Mouse (Mus musculus) cortical plate, adult 2 months (tissue): Measurements from ENCODE around the gene Zbtb24. TPM values are rescaled to one million over a fixed set of nuclear protein-coding genes. Genes with fewer than 3 reads are reported as not detected.
"Not testable (repeated sequence)": the region's sequence is repeated elsewhere in the genome, so short reads cannot be mapped to it uniquely, and the experiment has no call there.

ENCODE experiments used
- H3K27ac ChIP-seq: fragments of 200-500 bp; 2 replicates; pipeline ENCODE4 v1.5.1; 2012; ENCODE audit warnings: low read length, control low read depth, inconsistent platforms; ENCODE audit not compliant: insufficient read depth
- H3K4me1 ChIP-seq: fragments of 200-500 bp; 2 replicates; pipeline ENCODE4 v1.6.1; 2011; ENCODE audit warnings: low read length; ENCODE audit not compliant: control insufficient read depth, insufficient read depth
- H3K4me3 ChIP-seq: fragments of 200-500 bp; 2 replicates; pipeline ENCODE4 v1.5.1; 2011; ENCODE audit warnings: mild to moderate bottlenecking, low read length, control low read depth; ENCODE audit not compliant: insufficient read depth
- CTCF ChIP-seq: fragments of 200-500 bp; IDR thresholded peaks from 2 replicates; pipeline ENCODE4 v1.5.1; 2011; ENCODE audit warnings: mild to moderate bottlenecking, control low read depth, low read length; ENCODE audit not compliant: insufficient read depth; ENCODE audit errors: extremely low read depth
- POLR2A ChIP-seq: fragments of 200-500 bp; IDR thresholded peaks from 2 replicates; pipeline ENCODE4 v1.6.1; 2011; ENCODE audit warnings: mild to moderate bottlenecking, low read length, control low read depth; ENCODE audit not compliant: insufficient read depth; ENCODE audit errors: extremely low read depth
- polyA plus RNA-seq: library from polyadenylated mRNA; depleted of rRNA; stranded (reverse); fragments of >200 nt; gene quantifications from 2 replicates; pipeline ENCODE4 v1.2.3, GENCODE M21; 2012; rRNA removed

The Zbtb24 gene
- polyA plus RNA-seq, 1 experiment: 14.2 TPM

DNA sequence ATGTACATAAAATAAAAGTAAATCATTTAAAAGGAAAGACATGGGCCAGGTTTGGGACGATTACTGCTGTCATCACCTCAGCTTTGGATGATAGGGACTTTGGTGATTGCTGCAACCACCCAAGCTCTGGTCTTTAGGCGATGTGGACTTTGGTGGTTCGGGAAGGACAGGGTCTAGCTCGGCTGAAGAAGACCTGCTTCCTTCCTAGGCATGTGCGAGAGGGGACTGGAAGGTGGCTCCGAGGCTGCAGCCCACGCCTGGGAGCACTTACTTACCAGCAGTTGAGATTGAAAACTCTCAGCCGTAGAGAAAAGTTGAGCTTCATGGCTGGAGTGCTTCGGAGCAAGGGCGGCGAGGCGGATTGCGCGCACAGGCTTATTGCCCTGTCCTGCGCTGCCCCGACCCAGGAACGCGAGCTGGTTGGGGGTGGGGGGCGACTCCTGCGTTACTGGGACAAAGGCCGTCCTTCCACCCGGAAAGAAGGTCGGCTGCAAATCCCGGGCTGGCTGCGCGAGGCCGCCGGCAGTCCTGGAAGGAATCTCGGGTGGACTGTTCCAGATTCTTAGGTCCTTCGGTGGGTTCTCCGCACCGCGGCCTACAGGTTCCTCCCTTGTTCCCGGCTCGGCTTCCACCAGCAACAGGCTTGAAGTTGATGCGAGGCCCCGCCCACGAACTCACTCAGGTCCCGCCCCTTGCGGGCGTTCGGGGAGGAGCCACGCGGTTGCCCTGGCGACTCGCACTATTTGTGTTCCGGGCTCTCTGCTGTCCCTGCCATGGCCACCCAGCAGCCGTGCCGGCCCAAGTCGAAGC is 39.7 kb downstream of the Zbtb24 start, which contains the start of the genes Smpd2 and Ppil6:
Gene Smpd2, minus strand, starts transcription at position 662 of the 810 bp plus-strand sequence.
Gene Ppil6, plus strand, starts transcription at position 732 of the 810 bp plus-strand sequence.
- no peaks in the 10 kb centered on the region for H3K4me1 ChIP-seq
- TF ChIP-seq POLR2A (peak; percentile 63; the same call in 1 of the 2 replicates), CTCF (no peak)
- H3K27ac ChIP-seq: peak within 1 kb of the TSS; percentile 62; the same call in 1 of the 2 replicates
- H3K4me3 ChIP-seq: peak within 1 kb of the TSS; percentile 88

DNA sequence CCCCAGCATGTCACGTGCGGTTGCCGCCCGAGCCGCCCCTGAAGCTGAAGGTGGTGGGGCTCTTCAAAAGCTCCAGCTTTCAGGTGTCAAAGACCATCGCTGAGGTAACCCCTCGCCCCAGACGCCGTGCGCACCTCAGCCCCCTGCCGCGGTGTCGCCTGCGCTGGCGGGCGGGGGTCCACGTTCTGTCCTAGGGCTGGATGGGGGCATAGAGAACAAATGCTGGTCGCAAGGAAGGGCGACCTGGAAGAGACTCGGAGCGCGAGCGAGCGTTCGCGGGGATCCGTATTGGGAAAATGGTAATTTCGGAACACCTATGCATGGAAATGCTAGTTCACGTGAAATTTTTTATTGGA is 40.3 kb downstream of the Zbtb24 start:
- peak overlapping the region; percentile 62; the same call in 1 of the 2 replicates for H3K27ac ChIP-seq
- H3K4me3 ChIP-seq: peak overlapping the region; percentile 88
- TF ChIP-seq CTCF (no peak), POLR2A (no peak)
- no peaks in the 10 kb centered on the region for H3K4me1 ChIP-seq

DNA sequence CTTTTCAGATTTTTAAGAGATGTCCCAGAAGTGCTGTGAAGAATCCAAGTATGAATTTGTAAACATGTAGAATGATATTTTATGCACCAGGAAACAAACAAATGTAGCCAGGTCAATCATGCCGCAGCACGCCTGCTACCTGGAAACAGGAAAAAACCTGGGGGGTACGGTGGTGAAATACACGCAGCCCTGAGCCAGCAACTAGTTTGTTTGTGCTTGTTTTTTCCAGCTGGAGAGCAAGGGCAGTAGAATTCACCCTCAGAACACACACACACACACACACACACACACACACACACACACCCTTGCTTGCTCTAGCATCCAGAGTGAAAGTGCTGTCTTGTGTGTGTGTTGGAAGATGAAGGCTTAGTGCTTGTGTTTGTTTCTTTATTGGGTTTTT is 40.9 kb downstream of the Zbtb24 start:
- Histone ChIP-seq H3K4me3 (peak overlapping the region; percentile 88), H3K4me1 (no peaks in the 10 kb centered on the region), H3K27ac (no peak overlapping the region)
- TF ChIP-seq POLR2A: no peak
- no peak for TF ChIP-seq CTCF

DNA sequence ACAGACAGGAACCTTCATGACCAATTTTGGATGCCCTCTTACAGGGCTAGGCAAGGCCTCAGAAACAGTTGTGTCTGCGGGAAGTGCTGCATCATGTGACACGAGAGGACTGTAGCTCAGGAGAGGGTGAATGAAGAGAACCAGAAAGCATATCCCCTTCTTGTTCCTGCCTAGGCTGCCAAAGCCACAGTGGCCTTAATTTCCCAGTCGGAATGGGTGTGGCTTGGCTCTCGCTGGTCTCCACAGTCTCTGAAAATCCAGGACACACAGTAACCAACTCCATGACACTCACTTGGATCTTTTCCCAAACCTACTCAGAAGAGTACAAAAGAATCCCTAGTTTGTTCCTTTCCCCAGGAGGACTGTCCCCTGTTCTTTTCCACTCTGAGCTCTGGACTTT is 50.8 kb downstream of the Zbtb24 start:
- TF ChIP-seq POLR2A (no peak), CTCF (no peak)
- no peak overlapping the region for H3K27ac ChIP-seq
- H3K4me3 ChIP-seq: no peak overlapping the region
- H3K4me1 ChIP-seq: no peaks in the 10 kb centered on the region

DNA sequence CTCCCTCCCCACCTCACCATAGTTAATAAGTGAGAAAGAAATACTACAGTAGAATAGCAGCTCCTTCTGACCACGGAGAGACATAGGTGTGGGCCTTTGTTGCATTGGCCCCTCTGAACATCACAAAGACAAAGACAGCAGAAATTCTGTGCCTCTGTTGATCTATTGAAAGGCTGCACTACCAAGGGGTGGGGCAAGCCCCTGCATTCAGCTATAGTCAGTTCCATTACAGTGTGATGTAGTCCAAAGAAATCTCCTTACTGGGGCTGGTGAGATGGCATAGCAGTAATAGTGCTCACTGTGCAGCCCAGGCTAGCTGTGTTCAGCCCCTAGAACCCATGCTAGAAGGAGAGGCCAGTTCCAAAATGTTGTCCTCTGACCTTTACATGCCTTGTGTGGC is 54.8 kb downstream of the Zbtb24 start:
- Histone ChIP-seq H3K27ac (no peak overlapping the region), H3K4me1 (no peaks in the 10 kb centered on the region), H3K4me3 (no peak overlapping the region)
- TF ChIP-seq POLR2A (no peak), CTCF (no peak)

DNA sequence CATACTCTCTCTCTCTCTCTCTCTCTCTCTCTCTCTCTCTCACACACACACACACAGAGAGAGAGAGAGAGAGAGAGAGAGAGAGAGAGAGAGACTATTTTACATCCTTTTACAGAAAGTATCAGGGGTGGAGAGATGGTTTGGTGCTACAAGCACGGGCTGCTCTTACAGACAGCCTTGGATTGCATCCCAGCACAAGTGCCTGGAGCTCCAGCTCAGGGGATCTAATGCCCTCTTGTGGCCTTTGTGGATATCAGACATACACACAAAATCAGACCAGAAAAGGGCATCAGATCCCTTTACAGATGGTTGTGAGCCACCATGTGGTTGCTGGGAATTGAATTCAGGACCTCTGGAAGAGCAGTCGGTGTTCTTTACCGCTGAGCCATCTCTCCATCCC is 55.3 kb downstream of the Zbtb24 start:
- TF ChIP-seq CTCF: peak; percentile 76
- H3K4me3 ChIP-seq, H3K4me1 ChIP-seq, H3K27ac ChIP-seq: not testable (repeated sequence)

DNA sequence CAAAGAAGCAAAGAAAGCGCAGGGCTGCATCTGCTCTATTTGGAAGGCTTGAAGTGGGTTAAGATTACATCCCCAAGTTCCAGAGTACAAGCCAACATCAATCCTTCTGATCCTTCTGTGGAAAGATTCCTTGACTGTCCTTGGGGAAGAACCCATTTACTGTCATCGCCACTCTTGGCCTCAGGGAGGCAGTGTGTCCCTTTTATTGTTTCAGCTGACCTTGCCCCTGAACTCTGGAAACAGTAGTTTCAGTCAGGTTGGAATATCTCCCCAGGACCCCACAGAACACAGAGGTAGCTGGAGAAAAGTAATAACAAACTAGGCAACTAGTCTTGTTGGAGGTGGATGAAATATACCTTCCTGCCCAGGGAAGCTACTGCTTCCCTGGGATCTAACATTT is 59.0 kb downstream of the Zbtb24 start:
- H3K27ac ChIP-seq: no peak overlapping the region
- TF ChIP-seq POLR2A (no peak), CTCF (peak; percentile 64)
- no peaks in the 10 kb centered on the region for H3K4me1 ChIP-seq
- no peak overlapping the region for H3K4me3 ChIP-seq

DNA sequence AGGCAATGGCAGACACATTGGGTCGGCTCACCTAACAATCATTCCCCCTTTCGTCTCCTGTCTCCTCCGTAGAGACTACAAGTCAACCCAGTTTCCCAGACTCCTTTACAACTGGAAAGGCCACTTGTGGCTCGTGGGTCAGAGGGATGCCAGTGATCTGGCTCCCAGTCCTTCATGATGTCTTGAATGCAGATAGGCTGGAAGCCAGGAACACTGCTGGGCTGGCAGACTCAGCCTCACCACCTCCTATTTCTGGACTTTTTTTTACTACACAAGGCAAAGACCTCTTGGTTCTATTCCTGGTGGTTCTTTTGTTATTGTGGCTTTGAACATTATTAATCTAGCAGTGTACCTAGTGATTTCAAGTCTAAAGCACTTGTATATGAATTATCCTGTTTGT is 64.1 kb downstream of the Zbtb24 start:
- Histone ChIP-seq H3K27ac (no peak overlapping the region), H3K4me3 (no peak overlapping the region)
- TF ChIP-seq POLR2A (no peak), CTCF (no peak)

DNA sequence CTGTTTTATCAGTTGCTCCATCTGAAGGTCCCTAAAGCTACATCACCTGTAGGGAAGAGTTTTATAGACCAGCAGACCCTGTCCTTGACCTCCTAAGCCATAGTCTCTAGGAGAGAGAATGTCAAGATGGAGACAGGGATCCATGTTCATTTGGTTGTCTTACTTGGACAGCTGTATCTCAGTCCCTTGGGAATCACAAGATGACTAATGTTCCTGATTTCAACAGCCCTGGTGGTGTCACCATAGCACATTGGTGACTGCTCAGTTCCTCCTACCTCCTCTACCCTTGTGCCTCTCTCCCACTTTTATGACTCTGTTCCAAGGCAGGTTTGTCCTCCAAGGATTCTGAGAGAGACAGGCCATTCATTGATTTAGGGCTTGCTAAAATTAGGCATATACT is 64.7 kb downstream of the Zbtb24 start:
- Histone ChIP-seq H3K27ac (no peak overlapping the region), H3K4me3 (no peak overlapping the region), H3K4me1 (no peaks in the 10 kb centered on the region)
- TF ChIP-seq POLR2A (no peak), CTCF (no peak)

More for the DNA sequence above, 64.1 kb downstream of the Zbtb24 start:
- no peaks in the 10 kb centered on the region for H3K4me1 ChIP-seq

Other genes starting within 250 kb of the Zbtb24 start
- 18.6 and 19.3 TPM in 2 replicates for gene Fig4, start 147.1 kb upstream of the Zbtb24 start, polyA plus RNA-seq
- 0.04 and 0.06 TPM in 2 replicates for gene Ak9, start 146.4 kb upstream of the Zbtb24 start, polyA plus RNA-seq
- 15.3 and 18.4 TPM in 2 replicates for gene Mical1, start 25.9 kb downstream of the Zbtb24 start, polyA plus RNA-seq
- 33.8 and 36.5 TPM in 2 replicates for gene Smpd2, start 40.0 kb downstream of the Zbtb24 start, polyA plus RNA-seq
- 5.2 and 7.0 TPM in 2 replicates for gene Ppil6, start 40.1 kb downstream of the Zbtb24 start, polyA plus RNA-seq
- 51.3 and 59.3 TPM in 2 replicates for gene Cd164, start 69.0 kb downstream of the Zbtb24 start, polyA plus RNA-seq